ENCODE assay signal across 12 mouse cellular contexts in the genomic region with DNA sequence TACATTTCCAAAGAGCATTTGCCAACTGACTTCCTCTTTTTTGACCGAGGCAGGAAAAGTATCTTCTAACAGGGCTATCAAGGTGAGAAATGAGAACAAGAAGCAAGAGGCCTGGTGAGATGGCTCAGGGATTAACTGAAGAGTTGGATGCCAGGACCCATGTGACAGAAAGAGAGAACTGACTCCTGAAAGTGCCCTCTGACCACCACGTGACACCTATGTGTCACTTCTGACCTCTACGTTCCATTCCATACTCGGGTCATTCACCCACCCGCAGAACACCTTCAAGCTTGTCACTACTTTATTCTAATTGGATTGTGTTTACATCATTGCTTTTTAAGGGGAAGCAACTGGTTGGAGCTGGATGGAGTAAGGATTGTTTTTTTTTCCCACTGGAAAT. TPM values are rescaled to one million over a fixed set of nuclear protein-coding genes. Genes with fewer than 3 reads are reported as not detected.
DNase-seq lines count a peak whose midpoint lies in the region; ATAC-seq and TF ChIP-seq lines count a peak whose summit lies in the region.
"Had no signal": no experiment of that assay in that cellular context is flagged by ENCODE, and none has a peak within 500 bp of the region (broad histone marks: within the 10 kb centered on the region; RNA-seq: fewer than 3 reads in every experiment).

No protein-coding gene starts in this region.

- 56% methylated on average over 5 of the region's 5 CpGs for WGBS in hindbrain, embryonic 11.5 days
- WGBS in hindbrain, embryonic 10.5 days: 63% methylated on average over 5 of the region's 5 CpGs
- 52% methylated on average over 5 of the region's 5 CpGs for WGBS in midbrain, embryonic 12.5 days
- 46% methylated on average over 5 of the region's 5 CpGs for WGBS in midbrain, postnatal 0 days
- 15% methylated on average over 5 of the region's 5 CpGs for WGBS in kidney, adult 2 months

- no peaks in the 10 kb centered on the region for H3K9me3 ChIP-seq in hindbrain, embryonic 11.5 days (ENCODE audit: control insufficient read depth, low read length)
- no peaks in the 10 kb centered on the region for H3K9me3 ChIP-seq in hindbrain, embryonic 10.5 days
- no peaks in the 10 kb centered on the region for H3K9me3 ChIP-seq in midbrain, embryonic 12.5 days
- H3K9me3 ChIP-seq in midbrain, postnatal 0 days (ENCODE audit: low read length): no peaks in the 10 kb centered on the region
- H3K9me3 ChIP-seq: hindbrain, embryonic 15.5 days had no signal

- no peaks in the 10 kb centered on the region for H3K4me1 ChIP-seq in hindbrain, embryonic 11.5 days (replicated peaks; ENCODE audit: control insufficient read depth, insufficient read depth, low read length)
- peaks cover 18% of the 10 kb centered on the region for H3K4me1 ChIP-seq in hindbrain, embryonic 10.5 days (replicated peaks)
- peaks cover 14% of the 10 kb centered on the region; the same call in 1 of the 2 replicates for H3K4me1 ChIP-seq in midbrain, embryonic 12.5 days
- no peaks in the 10 kb centered on the region for H3K4me1 ChIP-seq in midbrain, postnatal 0 days (ENCODE audit: insufficient read depth, low read length)
- H3K4me1 ChIP-seq in kidney, adult 2 months (ENCODE audit: control insufficient read depth, insufficient read depth, low read length): peaks cover 34% of the 10 kb centered on the region
- H3K4me1 ChIP-seq: hindbrain, embryonic 15.5 days had no signal

- no peaks in the 10 kb centered on the region for H3K36me3 ChIP-seq in hindbrain, embryonic 11.5 days (ENCODE audit: control insufficient read depth, insufficient read depth, low read length)
- no peaks in the 10 kb centered on the region for H3K36me3 ChIP-seq in hindbrain, embryonic 10.5 days
- no peaks in the 10 kb centered on the region for H3K36me3 ChIP-seq in midbrain, embryonic 12.5 days
- H3K36me3 ChIP-seq in midbrain, postnatal 0 days (ENCODE audit: insufficient read depth, low read length): no peaks in the 10 kb centered on the region
- no peaks in the 10 kb centered on the region for H3K36me3 ChIP-seq in kidney, adult 2 months (ENCODE audit: control insufficient read depth, insufficient read depth, low read length)
- H3K36me3 ChIP-seq: hindbrain, embryonic 15.5 days had no signal

- H3K27me3 ChIP-seq in hindbrain, embryonic 11.5 days (ENCODE audit: control insufficient read depth, insufficient read depth, low read length): no peaks in the 10 kb centered on the region
- H3K27me3 ChIP-seq in hindbrain, embryonic 10.5 days (ENCODE audit: insufficient read depth, poor library complexity, severe bottlenecking): peaks cover 15% of the 10 kb centered on the region
- H3K27me3 ChIP-seq in midbrain, embryonic 12.5 days: peaks cover 31% of the 10 kb centered on the region
- H3K27me3 ChIP-seq in midbrain, postnatal 0 days (ENCODE audit: insufficient read depth, low read length): no peaks in the 10 kb centered on the region
- H3K27me3 ChIP-seq in kidney, adult 2 months (replicated peaks; ENCODE audit: control insufficient read depth, insufficient read depth, low read length): no peaks in the 10 kb centered on the region

- H3K9ac ChIP-seq in hindbrain, embryonic 11.5 days (ENCODE audit: low read depth, low read length): no peak overlapping the region
- H3K9ac ChIP-seq in midbrain, embryonic 12.5 days (replicated peaks): no peak overlapping the region
- H3K9ac ChIP-seq in midbrain, postnatal 0 days (replicated peaks; ENCODE audit: low read length, poor library complexity, severe bottlenecking): no peak overlapping the region
- H3K9ac ChIP-seq: hindbrain, embryonic 15.5 days had no signal

- H3K27ac ChIP-seq in hindbrain, embryonic 11.5 days (ENCODE audit: low read depth, low read length): no peak overlapping the region
- H3K27ac ChIP-seq in hindbrain, embryonic 10.5 days: no peak overlapping the region
- H3K27ac ChIP-seq in midbrain, embryonic 12.5 days (replicated peaks): no peak overlapping the region
- H3K27ac ChIP-seq in midbrain, postnatal 0 days (ENCODE audit: low read depth, low read length): no peak overlapping the region
- H3K27ac ChIP-seq in kidney, adult 2 months (ENCODE audit: insufficient read depth, low read depth, low read length): peak overlapping the region; percentile 85
- H3K27ac ChIP-seq: hindbrain, embryonic 15.5 days had no signal

- DNase-seq in hindbrain, embryonic 11.5 days (ENCODE audit: low spot score): no peak
- DNase-seq in hindbrain, embryonic 10.5 days (ENCODE audit: low spot score): no peak
- DNase-seq in midbrain, postnatal 0 days (ENCODE audit: low spot score): no peak
- DNase-seq in kidney, adult 2 months: peak; percentile 87
- no peak for DNase-seq in left cerebral cortex, adult 18-20 months (ENCODE audit: low spot score in 2 of 2)

- no peak for TF ChIP-seq CTCF in midbrain, postnatal 0 days (IDR thresholded peaks at IDR 0.05)
- TF ChIP-seq CTCF in kidney, adult 2 months (conservative IDR thresholded peaks at IDR 0.05; ENCODE audit: insufficient read depth, insufficient read length, low read depth, low read length): no peak

- H3K4me2 ChIP-seq in hindbrain, embryonic 11.5 days (replicated peaks; ENCODE audit: low read depth, low read length): no peak overlapping the region
- H3K4me2 ChIP-seq in midbrain, embryonic 12.5 days (replicated peaks): no peak overlapping the region
- H3K4me2 ChIP-seq in midbrain, postnatal 0 days (ENCODE audit: low read depth, low read length, poor library complexity, severe bottlenecking): no peak overlapping the region
- H3K4me2 ChIP-seq: hindbrain, embryonic 15.5 days had no signal

- ATAC-seq in hindbrain, embryonic 11.5 days (ENCODE audit: low FRiP score): 0 out of 2 replicates have a peak, but pooled peaks have one; percentile 7
- ATAC-seq in midbrain, embryonic 12.5 days (ENCODE audit: low FRiP score, low read depth): peak; percentile 13; the same call in 1 of the 2 replicates
- ATAC-seq in midbrain, postnatal 0 days (ENCODE audit: low FRiP score): no peak
- ATAC-seq in megakaryocyte, adult 5-6 weeks (ENCODE audit: poor library complexity, severe bottlenecking): peak; percentile 43; the same call in 1 of the 2 replicates
- ATAC-seq in inflammation-experienced regulatory T-cells, adult 6 months: no peak

- H3K4me3 ChIP-seq in hindbrain, embryonic 11.5 days (ENCODE audit: low read depth, low read length): no peak overlapping the region
- no peak overlapping the region for H3K4me3 ChIP-seq in hindbrain, embryonic 10.5 days
- no peak overlapping the region for H3K4me3 ChIP-seq in midbrain, embryonic 12.5 days
- no peak overlapping the region for H3K4me3 ChIP-seq in midbrain, postnatal 0 days (ENCODE audit: low read depth, low read length)
- H3K4me3 ChIP-seq in kidney, adult 2 months (ENCODE audit: insufficient read depth, low read depth, low read length): no peak overlapping the region
- H3K4me3 ChIP-seq: hindbrain, embryonic 15.5 days; megakaryocyte, embryonic 14.5 days; myocyte had no signal

- TF ChIP-seq POLR2A in kidney, adult 2 months (IDR thresholded peaks at IDR 0.05; ENCODE audit: low read depth, low read length): no peak

RNA-seq across cellular contexts. Expression of gene Mrpl19, which starts 20.8 kb away (rescaled TPM):
- 68.1 and 69.5 TPM in 2 replicates for polyA plus RNA-seq in hindbrain, embryonic 11.5 days (2014; fragmentation: Nextera tagmentation; extraction: Ambion mirVana)
- polyA plus RNA-seq in hindbrain, embryonic 10.5 days (2016; fragmentation: Nextera tagmentation; extraction: Ambion mirVana): 59.2 and 62.2 TPM in 2 replicates
- polyA plus RNA-seq in midbrain, embryonic 12.5 days (2016; fragmentation: Nextera tagmentation; extraction: Ambion mirVana): 47.6 and 50.8 TPM in 2 replicates
- total RNA-seq in midbrain, postnatal 0 days (2014; rRNA removed): 8.2 and 10.4 TPM in 2 replicates
- 38.2 and 38.9 TPM in 2 replicates for polyA plus RNA-seq in midbrain, postnatal 0 days (2015; fragmentation: Nextera tagmentation; extraction: Ambion mirVana)
- polyA plus RNA-seq in kidney, adult 2 months (2012; rRNA removed): 4.2 and 4.6 TPM in 2 replicates
- total RNA-seq in megakaryocyte, adult 5-6 weeks (2015): 9.0 and 9.2 TPM in 2 replicates
- 5.0 and 9.0 TPM in 2 replicates for total RNA-seq in megakaryocyte, adult 5-6 weeks (2017)
- 10 to 100 TPM; 59.9 to 82.1 (median 65.5) TPM for polyA plus RNA-seq in inflammation-experienced regulatory T-cells, adult 6 months (2017; shearing (Covaris generic))
- 10 to 100 TPM; 36.7 to 37.1 TPM for total RNA-seq in left cerebral cortex, adult 18-20 months (2021)

RNA-seq across cellular contexts. Expression of gene Eva1a, which starts 54.2 kb away (rescaled TPM):
- 3.8 and 4.7 TPM in 2 replicates for polyA plus RNA-seq in hindbrain, embryonic 11.5 days (2014; fragmentation: Nextera tagmentation; extraction: Ambion mirVana)
- polyA plus RNA-seq in hindbrain, embryonic 10.5 days (2016; fragmentation: Nextera tagmentation; extraction: Ambion mirVana): 3.2 and 3.3 TPM in 2 replicates
- 1.0 and 2.6 TPM in 2 replicates for polyA plus RNA-seq in midbrain, embryonic 12.5 days (2016; fragmentation: Nextera tagmentation; extraction: Ambion mirVana)
- 0.66 and 2.8 TPM in 2 replicates for total RNA-seq in midbrain, postnatal 0 days (2014; rRNA removed)
- 0.64 and 0.91 TPM in 2 replicates for polyA plus RNA-seq in midbrain, postnatal 0 days (2015; fragmentation: Nextera tagmentation; extraction: Ambion mirVana)
- 34.3 and 39.2 TPM in 2 replicates for polyA plus RNA-seq in kidney, adult 2 months (2012; rRNA removed)
- not detected in 2 replicates for total RNA-seq in megakaryocyte, adult 5-6 weeks (2015)
- not detected in 2 replicates for total RNA-seq in megakaryocyte, adult 5-6 weeks (2017)
- not detected for polyA plus RNA-seq in inflammation-experienced regulatory T-cells, adult 6 months (2017; shearing (Covaris generic))
- 10 to 100 TPM; 10.4 to 11.5 TPM for total RNA-seq in left cerebral cortex, adult 18-20 months (2021)
- total RNA-seq: MEL had no signal

Comparison
In these comparisons a context has a peak if more than half of its experiments do, and no peak if none do; other contexts are left out.
1. ATAC-seq: peak in hindbrain, embryonic 11.5 days (single experiment), midbrain, embryonic 12.5 days (single experiment) and megakaryocyte, adult 5-6 weeks (single experiment); none in midbrain, postnatal 0 days (single experiment) and inflammation-experienced regulatory T-cells, adult 6 months (single experiment).